Mouse (Mus musculus): ENCODE measurements around the gene Synj2bp. TPM values are rescaled to one million over a fixed set of nuclear protein-coding genes. Genes with fewer than 3 reads are reported as not detected.

The Synj2bp gene
- polyA plus RNA-seq (2017; shearing (Covaris generic)) = 70.8 TPM

DNA sequence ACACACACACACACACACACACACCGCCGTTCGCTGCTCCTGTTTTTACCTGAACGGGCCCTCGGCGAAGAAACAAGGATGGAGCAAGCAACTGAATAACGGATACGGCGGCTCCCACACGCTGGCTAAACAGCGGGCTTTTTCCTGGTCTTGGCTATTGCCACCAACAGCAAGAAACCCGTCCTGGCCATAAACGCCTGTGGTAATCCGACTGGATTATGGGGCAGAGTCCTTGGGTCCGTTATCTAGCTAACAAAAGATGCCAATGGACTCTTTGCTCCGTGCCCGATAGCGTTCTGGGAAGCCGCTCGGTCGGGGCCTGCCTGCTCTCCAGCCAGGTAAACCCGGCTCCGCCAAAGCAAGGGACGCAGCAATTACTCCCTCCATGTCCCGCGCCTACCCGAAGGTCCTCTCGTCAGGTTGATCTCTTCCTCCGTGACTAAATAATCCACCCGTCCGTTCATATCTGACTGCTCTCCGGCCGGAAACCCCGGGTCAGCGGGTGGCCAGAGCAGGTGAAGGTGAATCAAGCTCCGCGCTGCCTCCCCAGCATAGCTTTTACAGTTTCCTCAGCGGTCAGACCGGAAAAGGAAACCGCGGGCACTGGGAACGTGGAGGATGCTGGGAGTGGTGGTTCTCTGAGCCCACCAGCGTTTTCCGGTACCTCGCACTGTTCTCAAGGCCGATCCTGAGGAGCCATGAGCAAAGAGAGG is at the start of gene Synj2bp, which contains the start of gene Gm20498:
Gene Synj2bp (minus strand): TSS at position 596 of the 713 bp plus-strand sequence.
Gene Gm20498 (minus strand): TSS at position 590 of the 713 bp plus-strand sequence.

DNA sequence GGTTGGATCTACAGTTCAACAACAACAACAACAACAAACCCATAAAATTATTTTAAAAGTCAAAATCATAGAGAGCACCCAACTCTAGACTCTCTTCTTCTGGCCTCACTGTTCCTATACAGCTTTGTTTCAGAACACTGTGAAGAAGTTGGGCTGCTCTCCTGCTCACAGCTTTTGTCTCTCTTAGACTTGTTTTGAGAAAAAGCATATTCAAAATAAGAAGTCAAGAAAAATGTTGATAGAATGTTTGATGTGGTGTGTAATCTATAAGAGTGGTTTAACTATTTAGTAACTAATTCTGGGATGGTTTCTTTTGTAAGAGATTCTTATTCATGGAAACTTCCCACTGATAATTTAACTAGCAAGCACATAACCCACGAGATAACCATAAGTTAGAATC is 35.7 kb upstream of the Synj2bp start, which contains the start of gene Adam21:
Gene Adam21 (minus strand): TSS at position 101 of the 400 bp plus-strand sequence.

DNA sequence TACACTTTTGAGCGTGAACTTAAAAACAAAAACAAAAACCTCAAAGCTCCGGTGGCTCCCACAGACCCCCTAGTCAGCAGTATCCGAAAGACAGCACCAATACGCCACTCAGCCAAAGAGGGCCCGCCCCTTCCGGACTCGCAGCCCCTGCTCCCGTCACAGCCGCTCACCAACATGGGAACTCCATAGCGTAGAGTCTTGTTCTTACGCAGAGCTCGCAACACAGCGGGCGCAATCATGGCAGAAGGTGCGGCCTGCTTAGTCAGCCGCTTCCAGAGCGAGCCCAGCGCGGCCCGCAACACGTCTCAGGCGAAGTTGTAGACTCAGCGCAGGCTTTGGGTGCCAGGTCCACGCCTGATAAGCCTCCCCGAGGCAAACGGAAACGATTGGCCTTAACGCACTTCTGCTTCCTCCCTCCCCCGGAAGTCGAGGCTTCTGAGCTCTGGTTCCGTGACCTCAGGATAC is 48.0 kb downstream of the Synj2bp start, which contains the start of gene Cox16:
Gene Cox16 (minus strand): TSS at position 401 of the 465 bp plus-strand sequence.

Other genes with a start within 250 kb of the Synj2bp start
- gene Slc8a3, start 199.7 kb downstream of the Synj2bp start, polyA plus RNA-seq (2017; shearing (Covaris generic)) = not detected
- 0.83 TPM for gene Gm4787, start 153.4 kb downstream of the Synj2bp start, polyA plus RNA-seq (2017; shearing (Covaris generic))
- 0.90 TPM for gene Adam4, start 111.0 kb downstream of the Synj2bp start, polyA plus RNA-seq (2017; shearing (Covaris generic))
- 153 TPM for gene Cox16, start 47.8 kb downstream of the Synj2bp start, polyA plus RNA-seq (2017; shearing (Covaris generic))
- gene Gm20498, start within 50 bp of the Synj2bp start, polyA plus RNA-seq (2017; shearing (Covaris generic)) = 18.8 TPM
- gene Adam21, start 35.6 kb upstream of the Synj2bp start, polyA plus RNA-seq (2017; shearing (Covaris generic)) = not detected
- 32.6 TPM for gene Med6, start 62.1 kb upstream of the Synj2bp start, polyA plus RNA-seq (2017; shearing (Covaris generic))
- not detected for gene Ttc9, start 98.3 kb upstream of the Synj2bp start, polyA plus RNA-seq (2017; shearing (Covaris generic))
- gene Map3k9, start 248.3 kb upstream of the Synj2bp start, polyA plus RNA-seq (2017; shearing (Covaris generic)) = 0.09 TPM